ENCODE assay signal across 8 mouse cellular contexts in genomic region chr8:9977573-9978314, GRCm38 (mm10). TPM values are rescaled to one million over a fixed set of nuclear protein-coding genes. Genes with fewer than 3 reads are reported as not detected.
A peak's percentile ranks its signal among the peaks of the same experiment; 100 is the strongest.
DNase-seq lines count a peak whose midpoint lies in the region; ATAC-seq and TF ChIP-seq lines count a peak whose summit lies in the region.

Lig4 (minus strand) TSS chr8:9977686.
Abhd13 (plus strand) TSS chr8:9977707.

- H3K4me2 ChIP-seq in heart, embryonic 11.5 days, result peak within 1 kb of the TSS; percentile 92
- H3K4me2 ChIP-seq in kidney, embryonic 16.5 days (replicated peaks; ENCODE audit: low read depth, low read length), result peak within 1 kb of the TSS; percentile 67
- peak within 1 kb of the TSS; percentile 95 for H3K4me2 ChIP-seq in myocyte (ENCODE audit: low read depth)

- ATAC-seq in heart, embryonic 11.5 days (replicated peaks; ENCODE audit: insufficient number of reproducible peaks, low FRiP score, low TSS enrichment), result peak; percentile 78
- peak; percentile 71 for ATAC-seq in kidney, embryonic 16.5 days (ENCODE audit: low FRiP score, low TSS enrichment)

- H3K36me3 ChIP-seq in C2C12 (ENCODE audit: control insufficient read depth, insufficient read depth), result peaks cover 7% of the 10 kb centered on the region
- peaks cover 17% of the 10 kb centered on the region for H3K36me3 ChIP-seq in erythroblast, embryonic 14.5 days (ENCODE audit: control insufficient read depth)
- peaks cover under 1% of the 10 kb centered on the region for H3K36me3 ChIP-seq in heart, embryonic 11.5 days (ENCODE audit: control insufficient read depth, insufficient read depth, low read length)
- peaks cover 9% of the 10 kb centered on the region for H3K36me3 ChIP-seq in kidney, embryonic 16.5 days (ENCODE audit: insufficient read depth, low read length)
- H3K36me3 ChIP-seq in liver, adult 2 months (ENCODE audit: control insufficient read depth, insufficient read depth, low read length), result peaks cover 5% of the 10 kb centered on the region; the same call in 1 of the 2 replicates
- peaks cover 8% of the 10 kb centered on the region for H3K36me3 ChIP-seq in myocyte (ENCODE audit: control insufficient read depth, insufficient read depth)
- no peaks in the 10 kb centered on the region; the same call in 1 of the 2 replicates for H3K36me3 ChIP-seq in splenic B cell, adult 2 months (ENCODE audit: control insufficient read depth, insufficient read depth, low read length, poor library complexity, severe bottlenecking)

- peak within 1 kb of the TSS; percentile 88 for H3ac ChIP-seq in C2C12 (ENCODE audit: control insufficient read depth, insufficient read length, low read depth)
- peak within 1 kb of the TSS; percentile 84 for H3ac ChIP-seq in myocyte (ENCODE audit: control insufficient read depth, insufficient read length)

- TF ChIP-seq CTCF in C2C12 (IDR thresholded peaks at IDR 0.05; ENCODE audit: control insufficient read depth, insufficient read depth, insufficient read length), result no peak
- TF ChIP-seq CTCF in brain, embryonic 14.5 days (IDR thresholded peaks at IDR 0.05; ENCODE audit: borderline replicate concordance, extremely low read depth, insufficient read depth, insufficient read length), result no peak
- TF ChIP-seq CTCF in liver, adult 2 months (IDR thresholded peaks at IDR 0.05; ENCODE audit: low read depth, low read length), result no peak

- H3K9ac ChIP-seq in heart, embryonic 11.5 days (ENCODE audit: low read depth, low read length), result peak within 1 kb of the TSS; percentile 96
- H3K9ac ChIP-seq in kidney, embryonic 16.5 days (replicated peaks; ENCODE audit: low read length), result peak within 1 kb of the TSS; percentile 85
- peak within 1 kb of the TSS; percentile 89 for H3K9ac ChIP-seq in liver, adult 2 months (ENCODE audit: low read depth, low read length)

- peak; percentile 47; the same call in 1 of the 2 replicates for TF ChIP-seq POLR2A in brain, embryonic 14.5 days (IDR thresholded peaks at IDR 0.05; ENCODE audit: borderline replicate concordance, extremely low read depth, insufficient read depth, insufficient read length, poor library complexity, severe bottlenecking)
- peak; percentile 35; the same call in 1 of the 2 replicates for TF ChIP-seq POLR2A in liver, adult 2 months (IDR thresholded peaks at IDR 0.05; ENCODE audit: extremely low read depth, insufficient read depth, low read length)
- peak; percentile 77 for TF ChIP-seq POLR2A in myocyte (IDR thresholded peaks at IDR 0.05; ENCODE audit: insufficient read length, low read depth)

- H3K4me3 ChIP-seq in C2C12 (ENCODE audit: insufficient read depth, poor library complexity, severe bottlenecking) (peak within 1 kb of the TSS; percentile 87), myocyte (peak within 1 kb of the TSS; percentile 56)
- peak within 1 kb of the TSS; percentile 88 for H3K4me3 ChIP-seq in erythroblast, embryonic 14.5 days (replicated peaks)
- H3K4me3 ChIP-seq in heart, embryonic 11.5 days (ENCODE audit: low read depth, low read length), result peak within 1 kb of the TSS; percentile 82
- peak within 1 kb of the TSS; percentile 92 for H3K4me3 ChIP-seq in kidney, embryonic 16.5 days (ENCODE audit: low read length)
- H3K4me3 ChIP-seq in liver, adult 2 months (ENCODE audit: insufficient read depth, low read depth, low read length), result peak within 1 kb of the TSS; percentile 86

- peaks cover 51% of the 10 kb centered on the region for H3K4me1 ChIP-seq in erythroblast, embryonic 14.5 days (ENCODE audit: control insufficient read depth)
- H3K4me1 ChIP-seq in heart, embryonic 11.5 days (ENCODE audit: control insufficient read depth, insufficient read depth, low read length), result peaks cover 22% of the 10 kb centered on the region
- peaks cover 27% of the 10 kb centered on the region for H3K4me1 ChIP-seq in kidney, embryonic 16.5 days (ENCODE audit: insufficient read depth, low read length)
- H3K4me1 ChIP-seq in liver, adult 2 months (ENCODE audit: control insufficient read depth, insufficient read depth, low read length), result peaks cover 10% of the 10 kb centered on the region

- H3K9me3 ChIP-seq in erythroblast, embryonic 14.5 days (ENCODE audit: control insufficient read depth, low read length), result no peaks in the 10 kb centered on the region
- no peaks in the 10 kb centered on the region for H3K9me3 ChIP-seq in heart, embryonic 11.5 days (replicated peaks; ENCODE audit: control insufficient read depth, low read length)
- H3K9me3 ChIP-seq in kidney, embryonic 16.5 days (ENCODE audit: low read length), result no peaks in the 10 kb centered on the region

- H3K79me3 ChIP-seq in C2C12 (ENCODE audit: low read depth), result peaks cover 53% of the 10 kb centered on the region

- DNase-seq in brain, embryonic 14.5 days (ENCODE audit: low read depth), result peak; percentile 98
- peak; percentile 94 for DNase-seq in liver, adult 2 months (ENCODE audit: extremely low read depth, low read depth, low spot score)
- DNase-seq in splenic B cell, adult 2 months (ENCODE audit: low read depth, low spot score), result peak; percentile 98

- no peaks in the 10 kb centered on the region for H3K27me3 ChIP-seq in C2C12 (ENCODE audit: control insufficient read depth, insufficient read depth, insufficient read length)
- H3K27me3 ChIP-seq in erythroblast, embryonic 14.5 days (ENCODE audit: control insufficient read depth), result no peaks in the 10 kb centered on the region
- H3K27me3 ChIP-seq in heart, embryonic 11.5 days (ENCODE audit: control insufficient read depth, insufficient read depth, low read length), result no peaks in the 10 kb centered on the region
- no peaks in the 10 kb centered on the region for H3K27me3 ChIP-seq in kidney, embryonic 16.5 days (ENCODE audit: insufficient read depth, low read length)
- H3K27me3 ChIP-seq in liver, adult 2 months (ENCODE audit: control insufficient read depth, insufficient read depth, low read length), result no peaks in the 10 kb centered on the region
- no peaks in the 10 kb centered on the region for H3K27me3 ChIP-seq in myocyte (ENCODE audit: control insufficient read depth, insufficient read depth, insufficient read length)
- no peaks in the 10 kb centered on the region for H3K27me3 ChIP-seq in splenic B cell, adult 2 months (ENCODE audit: control insufficient read depth, insufficient read depth, low read length, poor library complexity, severe bottlenecking)

- peak within 1 kb of the TSS; percentile 83 for H3K27ac ChIP-seq in heart, embryonic 11.5 days (ENCODE audit: low read depth, low read length)
- peak within 1 kb of the TSS; percentile 84 for H3K27ac ChIP-seq in kidney, embryonic 16.5 days (ENCODE audit: low read length)
- H3K27ac ChIP-seq in liver, adult 2 months (replicated peaks; ENCODE audit: insufficient read depth, low read depth, low read length), result peak within 1 kb of the TSS; percentile 54

- whole genome bisulfite sequencing in heart, embryonic 11.5 days (ENCODE audit: insufficient replicate concordance), result under 1% methylated on average over 65 of the region's 68 CpGs
- under 1% methylated on average over 68 of the region's 68 CpGs for WGBS in kidney, embryonic 16.5 days
- WGBS in liver, adult 2 months, result under 1% methylated on average over 68 of the region's 68 CpGs

- peaks cover 66% of the 10 kb centered on the region for H3K79me2 ChIP-seq in C2C12 (ENCODE audit: control insufficient read depth, insufficient read depth)
- H3K79me2 ChIP-seq in liver, adult 2 months (ENCODE audit: control insufficient read depth, insufficient read depth, low read length), result peaks cover 18% of the 10 kb centered on the region; the same call in 1 of the 2 replicates
- peaks cover 51% of the 10 kb centered on the region for H3K79me2 ChIP-seq in myocyte (ENCODE audit: control insufficient read depth, insufficient read depth)

TF ChIP-seq in C2C12, 6 proteins besides CTCF, POLR2A, EP300 and RAD21:
- TF ChIP-seq MAX (IDR thresholded peaks at IDR 0.05) (peak; percentile 25), MYOG (IDR thresholded peaks at IDR 0.05; ENCODE audit: control insufficient read depth, extremely low read depth, insufficient read length) (no peak)

TF ChIP-seq in myocyte, 11 proteins besides CTCF, POLR2A, EP300 and RAD21:
- TF ChIP-seq MYOG (IDR thresholded peaks at IDR 0.05; ENCODE audit: control insufficient read depth in 1 of 3, insufficient read depth in 1 of 3, insufficient read length in 2 of 3, low read depth in 2 of 3) (peak in 1 of 3 experiments; percentile 56), MYOD1 (IDR thresholded peaks at IDR 0.05; ENCODE audit: control insufficient read depth in 1 of 3, insufficient read length in 2 of 3, low read depth in 2 of 3) (peak in 1 of 3 experiments; percentile 55), POLR2AphosphoS2 (IDR thresholded peaks at IDR 0.05; ENCODE audit: insufficient read length, low read depth) (peak; percentile 78), MAX (IDR thresholded peaks at IDR 0.05; ENCODE audit: low read depth) (no peak), SRF (IDR thresholded peaks at IDR 0.05; ENCODE audit: control insufficient read depth, insufficient read length, low read depth) (peak; percentile 23)

RNA-seq across cellular contexts. Expression of gene Lig4, which starts in this region (rescaled TPM):
- polyA plus RNA-seq in C2C12 (2012; fragmentation: generic; extraction: Trizol), result 2.0 TPM
- polyA plus RNA-seq in brain, embryonic 14.5 days (2012; rRNA removed), result 7.4 and 10.7 TPM in 2 replicates
- polyA plus RNA-seq in erythroblast, embryonic 14.5 days (2012), result 0.01 TPM in 1 of 2 replicates, not detected in the other
- 4.3 and 5.4 TPM in 2 replicates for polyA plus RNA-seq in heart, embryonic 11.5 days (2014; fragmentation: Nextera tagmentation; extraction: Ambion mirVana)
- 5.0 and 5.8 TPM in 2 replicates for polyA plus RNA-seq in kidney, embryonic 16.5 days (2015; fragmentation: Nextera tagmentation; extraction: Ambion mirVana)
- 1.2 and 1.9 TPM in 2 replicates for total RNA-seq in liver, adult 2 months (2014; rRNA removed)
- 0.97 and 1.0 TPM in 2 replicates for polyA plus RNA-seq in liver, adult 2 months (2012; rRNA removed)
- 2.0 TPM for polyA plus RNA-seq in myocyte (2012; fragmentation: generic; extraction: Trizol)

RNA-seq across cellular contexts. Expression of gene Abhd13, which starts in this region (rescaled TPM):
- polyA plus RNA-seq in C2C12 (2012; fragmentation: generic; extraction: Trizol), result 6.4 TPM
- polyA plus RNA-seq in brain, embryonic 14.5 days (2012; rRNA removed), result 10.0 and 11.5 TPM in 2 replicates
- polyA plus RNA-seq in erythroblast, embryonic 14.5 days (2012), result 0.02 TPM in 1 of 2 replicates, not detected in the other
- 13.9 and 17.2 TPM in 2 replicates for polyA plus RNA-seq in heart, embryonic 11.5 days (2014; fragmentation: Nextera tagmentation; extraction: Ambion mirVana)
- polyA plus RNA-seq in kidney, embryonic 16.5 days (2015; fragmentation: Nextera tagmentation; extraction: Ambion mirVana), result 17.2 and 18.1 TPM in 2 replicates
- total RNA-seq in liver, adult 2 months (2014; rRNA removed), result 11.8 and 12.3 TPM in 2 replicates
- polyA plus RNA-seq in liver, adult 2 months (2012; rRNA removed), result 3.2 TPM in 2 replicates
- 6.6 TPM for polyA plus RNA-seq in myocyte (2012; fragmentation: generic; extraction: Trizol)

Comparison
In these comparisons a context has a peak if more than half of its experiments do, and no peak if none do; other contexts are left out.
1. Peak in every context shown above with its lines: DNase-seq, ATAC-seq, H3K4me3 ChIP-seq and H3K27ac ChIP-seq.